Mouse (Mus musculus) thymus, adult 2 months (tissue): ENCODE measurements at regions not wholly inside any gene's neighbourhood (a gene's known extent, or its start where the extent isn't known, plus 50 kb on each side); places are given as distances from the start of the nearest gene placed in this dataset.
"Not testable (repeated sequence)": the region's sequence is repeated elsewhere in the genome, so short reads cannot be mapped to it uniquely, and the experiment has no call there.

Source experiments
- DNase-seq: peaks from one replicate; pipeline ENCODE4 v3.0.0; 2021
- H3K27ac ChIP-seq: fragments of 200-500 bp; 2 replicates; pipeline ENCODE4 v1.5.1; 2012; ENCODE audit warnings: low read length, control low read depth; ENCODE audit not compliant: control insufficient read depth, insufficient read depth
- H3K27me3 ChIP-seq: fragments of 200-500 bp; 2 replicates; pipeline ENCODE4 v1.6.1; 2012; ENCODE audit warnings: mild to moderate bottlenecking, low read length, moderate library complexity, mixed read lengths; ENCODE audit not compliant: control insufficient read depth, insufficient read depth
- H3K36me3 ChIP-seq: fragments of 200-500 bp; 2 replicates; pipeline ENCODE4 v1.6.1; 2012; ENCODE audit warnings: mild to moderate bottlenecking, low read length, moderate library complexity; ENCODE audit not compliant: control insufficient read depth, insufficient read depth
- H3K4me1 ChIP-seq: fragments of 200-500 bp; replicated peaks from 2 replicates; pipeline ENCODE4 v1.6.1; 2012; ENCODE audit warnings: low read length; ENCODE audit not compliant: control insufficient read depth, insufficient read depth
- H3K4me3 ChIP-seq: fragments of 200-500 bp; 2 replicates; pipeline ENCODE4 v1.5.1; 2012; ENCODE audit warnings: mild to moderate bottlenecking, low read length, control low read depth, moderate library complexity; ENCODE audit not compliant: control insufficient read depth, insufficient read depth
- CTCF ChIP-seq: fragments of 200-500 bp; IDR thresholded peaks from 2 replicates; pipeline ENCODE4 v1.5.1; 2012; ENCODE audit warnings: mild to moderate bottlenecking, control low read depth, low read length, moderate library complexity, borderline replicate concordance; ENCODE audit not compliant: control insufficient read depth, poor library complexity, insufficient read depth; ENCODE audit errors: extremely low read depth
- POLR2A ChIP-seq: fragments of 200-500 bp; IDR thresholded peaks from 2 replicates; pipeline ENCODE4 v1.6.1; 2012; ENCODE audit warnings: mild to moderate bottlenecking, low read length, control low read depth, moderate library complexity; ENCODE audit not compliant: control insufficient read depth, poor library complexity, insufficient read depth; ENCODE audit errors: extremely low read depth
- WGBS: fragments of 180-500 bp; shearing (Covaris S2); methylation state at CpG from one replicate; pipeline ENCODE4 v1.1.7; 2018; 5-methylcytosine and 5-hydroxymethylcytosine counted together

GRCm38 (mm10) chr6:133724627-133725026, 128.9 kb downstream of the Kap start:
- not testable (repeated sequence) for DNase-seq, H3K36me3 ChIP-seq, H3K27me3 ChIP-seq, H3K4me3 ChIP-seq, H3K27ac ChIP-seq, H3K4me1 ChIP-seq
- 70% methylated on average over 6 of the region's 6 CpGs for WGBS

- H3K4me3 ChIP-seq, H3K27ac ChIP-seq: not testable (repeated sequence)
- peak; percentile 8 for DNase-seq
These were observed 146.8 kb downstream of the Kap start for GRCm38 (mm10) chr6:133706712-133707111.

GRCm38 (mm10) chr6:133701625-133702024, 151.9 kb downstream of the Kap start:
- Histone ChIP-seq H3K4me3 (no peak overlapping the region), H3K27ac (no peak overlapping the region), H3K36me3 (no peaks in the 10 kb centered on the region), H3K4me1 (no peaks in the 10 kb centered on the region), H3K27me3 (no peaks in the 10 kb centered on the region)
- 26% methylated on average over 2 of the region's 2 CpGs for WGBS
- DNase-seq, result no peak
- TF ChIP-seq POLR2A (no peak), CTCF (no peak)

More at GRCm38 (mm10) chr6:133706712-133707111, 146.8 kb downstream of the Kap start:
- H3K27me3 ChIP-seq, H3K4me1 ChIP-seq, H3K36me3 ChIP-seq: not testable (repeated sequence)
- WGBS, result 3% methylated on average over 8 of the region's 8 CpGs
